Mouse (Mus musculus): Measurements from ENCODE around the gene Gfm1. TPM values are rescaled to one million over a fixed set of nuclear protein-coding genes. Genes with fewer than 3 reads are reported as not detected.

Gfm1 gene
- polyA plus RNA-seq, 1 experiment from 2014 or later, result 36.2 TPM

- 77% methylated on average over 2 of the region's 2 CpGs for WGBS
- DNase-seq (ENCODE audit: low spot score) (no peak), ATAC-seq (no peak)
- Histone ChIP-seq H3K4me2 (ENCODE audit: low read length) (no peak overlapping the region), H3K4me3 (ENCODE audit: low read depth, low read length) (no peak overlapping the region), H3K9ac (ENCODE audit: low read length) (no peak overlapping the region), H3K4me1 (ENCODE audit: control insufficient read depth, insufficient read depth, low read length) (no peaks in the 10 kb centered on the region), H3K27ac (ENCODE audit: low read depth, low read length) (no peak overlapping the region), H3K27me3 (replicated peaks; ENCODE audit: control insufficient read depth, insufficient read depth, low read length) (no peaks in the 10 kb centered on the region), H3K9me3 (replicated peaks; ENCODE audit: control insufficient read depth, low read length) (no peaks in the 10 kb centered on the region), H3K36me3 (ENCODE audit: control insufficient read depth, insufficient read depth, low read length) (peaks cover 4% of the 10 kb centered on the region)
Observed at GRCm38 (mm10) chr3:67485233-67485632, 55.3 kb downstream of the Gfm1 start.

GRCm38 (mm10) chr3:67490156-67490555 lies 60.3 kb downstream of the Gfm1 start:
- no peak for ATAC-seq
- no peak overlapping the region for H3K4me2 ChIP-seq (ENCODE audit: low read length)
- no peak overlapping the region for H3K4me3 ChIP-seq (ENCODE audit: low read depth, low read length)
- H3K27ac ChIP-seq (ENCODE audit: low read depth, low read length), result no peak overlapping the region
- 83% methylated on average over 4 of the region's 4 CpGs for WGBS
- no peaks in the 10 kb centered on the region for H3K9me3 ChIP-seq (replicated peaks; ENCODE audit: control insufficient read depth, low read length)
- no peak overlapping the region for H3K9ac ChIP-seq (ENCODE audit: low read length)
- no peak for DNase-seq (ENCODE audit: low spot score)
- H3K27me3 ChIP-seq (replicated peaks; ENCODE audit: control insufficient read depth, insufficient read depth, low read length), result no peaks in the 10 kb centered on the region
- H3K4me1 ChIP-seq (ENCODE audit: control insufficient read depth, insufficient read depth, low read length), result no peaks in the 10 kb centered on the region
- H3K36me3 ChIP-seq (ENCODE audit: control insufficient read depth, insufficient read depth, low read length), result no peaks in the 10 kb centered on the region

- H3K9ac ChIP-seq (ENCODE audit: low read length), result no peak overlapping the region
- no peaks in the 10 kb centered on the region for H3K4me1 ChIP-seq (ENCODE audit: control insufficient read depth, insufficient read depth, low read length)
- 73% methylated on average over 8 of the region's 8 CpGs for WGBS
- no peaks in the 10 kb centered on the region for H3K9me3 ChIP-seq (replicated peaks; ENCODE audit: control insufficient read depth, low read length)
- DNase-seq (ENCODE audit: low spot score), result no peak
- no peak overlapping the region for H3K4me3 ChIP-seq (ENCODE audit: low read depth, low read length)
- ATAC-seq, result no peak
- H3K27ac ChIP-seq (ENCODE audit: low read depth, low read length), result no peak overlapping the region
- H3K36me3 ChIP-seq (ENCODE audit: control insufficient read depth, insufficient read depth, low read length), result no peaks in the 10 kb centered on the region
- H3K4me2 ChIP-seq (ENCODE audit: low read length), result no peak overlapping the region
- H3K27me3 ChIP-seq (replicated peaks; ENCODE audit: control insufficient read depth, insufficient read depth, low read length), result no peaks in the 10 kb centered on the region
Observed at GRCm38 (mm10) chr3:67492086-67492869, 62.4 kb downstream of the Gfm1 start.

GRCm38 (mm10) chr3:67493132-67493531 lies 63.2 kb downstream of the Gfm1 start:
- ATAC-seq, result no peak
- no peak overlapping the region for H3K27ac ChIP-seq (ENCODE audit: low read depth, low read length)
- DNase-seq (ENCODE audit: low spot score), result no peak
- H3K4me1 ChIP-seq (ENCODE audit: control insufficient read depth, insufficient read depth, low read length), result no peaks in the 10 kb centered on the region
- no peak overlapping the region for H3K4me2 ChIP-seq (ENCODE audit: low read length)
- H3K4me3 ChIP-seq (ENCODE audit: low read depth, low read length), result no peak overlapping the region
- no peaks in the 10 kb centered on the region for H3K27me3 ChIP-seq (replicated peaks; ENCODE audit: control insufficient read depth, insufficient read depth, low read length)
- 85% methylated on average over 8 of the region's 8 CpGs for WGBS
- H3K36me3 ChIP-seq (ENCODE audit: control insufficient read depth, insufficient read depth, low read length), result no peaks in the 10 kb centered on the region
- no peak overlapping the region for H3K9ac ChIP-seq (ENCODE audit: low read length)
- no peaks in the 10 kb centered on the region for H3K9me3 ChIP-seq (replicated peaks; ENCODE audit: control insufficient read depth, low read length)

- 86% methylated on average over 10 of the region's 10 CpGs for WGBS
- ATAC-seq (no peak), DNase-seq (ENCODE audit: low spot score) (no peak)
- no peak overlapping the region for H3K27ac ChIP-seq (ENCODE audit: low read depth, low read length)
- no peaks in the 10 kb centered on the region for H3K27me3 ChIP-seq (replicated peaks; ENCODE audit: control insufficient read depth, insufficient read depth, low read length)
- no peak overlapping the region for H3K4me2 ChIP-seq (ENCODE audit: low read length)
- H3K36me3 ChIP-seq (ENCODE audit: control insufficient read depth, insufficient read depth, low read length), result no peaks in the 10 kb centered on the region
- no peaks in the 10 kb centered on the region for H3K9me3 ChIP-seq (replicated peaks; ENCODE audit: control insufficient read depth, low read length)
- no peak overlapping the region for H3K4me3 ChIP-seq (ENCODE audit: low read depth, low read length)
- H3K9ac ChIP-seq (ENCODE audit: low read length), result no peak overlapping the region
- no peaks in the 10 kb centered on the region for H3K4me1 ChIP-seq (ENCODE audit: control insufficient read depth, insufficient read depth, low read length)
Observed at GRCm38 (mm10) chr3:67496310-67496709, 66.4 kb downstream of the Gfm1 start.

- Histone ChIP-seq H3K9me3 (replicated peaks; ENCODE audit: control insufficient read depth, low read length) (no peaks in the 10 kb centered on the region), H3K36me3 (ENCODE audit: control insufficient read depth, insufficient read depth, low read length) (no peaks in the 10 kb centered on the region), H3K4me1 (ENCODE audit: control insufficient read depth, insufficient read depth, low read length) (no peaks in the 10 kb centered on the region), H3K27me3 (replicated peaks; ENCODE audit: control insufficient read depth, insufficient read depth, low read length) (no peaks in the 10 kb centered on the region), H3K9ac (ENCODE audit: low read length) (no peak overlapping the region), H3K4me3 (ENCODE audit: low read depth, low read length) (no peak overlapping the region), H3K4me2 (ENCODE audit: low read length) (no peak overlapping the region), H3K27ac (ENCODE audit: low read depth, low read length) (no peak overlapping the region)
- DNase-seq (ENCODE audit: low spot score) (no peak), ATAC-seq (no peak)
- 87% methylated on average over 2 of the region's 2 CpGs for WGBS
Observed at GRCm38 (mm10) chr3:67497998-67498397, 68.1 kb downstream of the Gfm1 start.

GRCm38 (mm10) chr3:67498773-67499405 lies 69.0 kb downstream of the Gfm1 start:
- Histone ChIP-seq H3K4me2 (ENCODE audit: low read length) (no peak overlapping the region), H3K27me3 (replicated peaks; ENCODE audit: control insufficient read depth, insufficient read depth, low read length) (no peaks in the 10 kb centered on the region), H3K4me3 (ENCODE audit: low read depth, low read length) (no peak overlapping the region), H3K4me1 (ENCODE audit: control insufficient read depth, insufficient read depth, low read length) (no peaks in the 10 kb centered on the region), H3K9ac (ENCODE audit: low read length) (no peak overlapping the region), H3K36me3 (ENCODE audit: control insufficient read depth, insufficient read depth, low read length) (no peaks in the 10 kb centered on the region), H3K9me3 (replicated peaks; ENCODE audit: control insufficient read depth, low read length) (no peaks in the 10 kb centered on the region), H3K27ac (ENCODE audit: low read depth, low read length) (no peak overlapping the region)
- no peak for DNase-seq (ENCODE audit: low spot score)
- no peak for ATAC-seq
- 91% methylated on average over 8 of the region's 8 CpGs for WGBS

GRCm38 (mm10) chr3:67499406-67499791 lies 69.5 kb downstream of the Gfm1 start:
- Histone ChIP-seq H3K9me3 (replicated peaks; ENCODE audit: control insufficient read depth, low read length) (no peaks in the 10 kb centered on the region), H3K36me3 (ENCODE audit: control insufficient read depth, insufficient read depth, low read length) (no peaks in the 10 kb centered on the region), H3K4me2 (ENCODE audit: low read length) (no peak overlapping the region), H3K9ac (ENCODE audit: low read length) (no peak overlapping the region), H3K4me3 (ENCODE audit: low read depth, low read length) (no peak overlapping the region), H3K27ac (ENCODE audit: low read depth, low read length) (no peak overlapping the region), H3K4me1 (ENCODE audit: control insufficient read depth, insufficient read depth, low read length) (no peaks in the 10 kb centered on the region), H3K27me3 (replicated peaks; ENCODE audit: control insufficient read depth, insufficient read depth, low read length) (no peaks in the 10 kb centered on the region)
- ATAC-seq (no peak), DNase-seq (ENCODE audit: low spot score) (no peak)
- 91% methylated on average over 4 of the region's 4 CpGs for WGBS

GRCm38 (mm10) chr3:67503878-67504277 lies 74.0 kb downstream of the Gfm1 start:
- H3K9ac ChIP-seq (ENCODE audit: low read length), result no peak overlapping the region
- no peaks in the 10 kb centered on the region for H3K4me1 ChIP-seq (ENCODE audit: control insufficient read depth, insufficient read depth, low read length)
- 0% methylated on average over 3 of the region's 3 CpGs for WGBS
- ATAC-seq, result no peak
- no peak overlapping the region for H3K27ac ChIP-seq (ENCODE audit: low read depth, low read length)
- H3K36me3 ChIP-seq (ENCODE audit: control insufficient read depth, insufficient read depth, low read length), result no peaks in the 10 kb centered on the region
- H3K4me2 ChIP-seq (ENCODE audit: low read length), result no peak overlapping the region
- H3K27me3 ChIP-seq (replicated peaks; ENCODE audit: control insufficient read depth, insufficient read depth, low read length), result no peaks in the 10 kb centered on the region
- H3K9me3 ChIP-seq (replicated peaks; ENCODE audit: control insufficient read depth, low read length), result no peaks in the 10 kb centered on the region
- no peak overlapping the region for H3K4me3 ChIP-seq (ENCODE audit: low read depth, low read length)
- DNase-seq (ENCODE audit: low spot score), result no peak
